Mouse (Mus musculus): ENCODE measurements around the gene Ccna2. TPM values are rescaled to one million over a fixed set of nuclear protein-coding genes. Genes with fewer than 3 reads are reported as not detected.

Gene Ccna2
- polyA plus RNA-seq, 1 experiment from 2014 or later: 297 TPM

DNA sequence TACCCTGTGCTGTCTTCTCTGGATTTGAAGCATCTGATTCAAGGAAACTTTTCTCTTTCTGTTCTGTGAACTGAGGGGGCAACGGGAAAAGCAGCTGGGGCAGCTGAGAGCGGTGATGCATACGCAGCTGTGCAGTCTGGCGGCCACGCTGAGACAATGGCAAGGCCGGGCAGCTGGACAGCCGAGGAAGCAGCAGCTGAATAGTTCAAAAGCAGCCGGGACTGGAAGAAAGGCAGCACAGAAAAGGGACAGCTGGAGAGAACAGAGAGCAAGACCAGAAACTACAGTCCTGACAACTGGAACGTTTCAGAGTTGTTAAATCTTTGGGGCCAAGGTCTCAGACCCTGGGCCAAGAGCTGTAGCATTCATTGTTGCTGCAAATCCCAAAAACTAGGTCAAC is 20.6 kb downstream of the Ccna2 start:
- Histone ChIP-seq H3K36me3 (replicated peaks; ENCODE audit: control insufficient read depth, insufficient read depth, low read depth, low read length) (no peaks in the 10 kb centered on the region; the same call in 1 of the 2 replicates), H3K4me2 (ENCODE audit: low read depth, low read length) (peak overlapping the region; percentile 16; the same call in 1 of the 2 replicates), H3K4me1 (ENCODE audit: control insufficient read depth, insufficient read depth, low read length) (no peaks in the 10 kb centered on the region), H3K9me3 (replicated peaks; ENCODE audit: control insufficient read depth, low read length) (no peaks in the 10 kb centered on the region), H3K27me3 (ENCODE audit: control insufficient read depth, insufficient read depth, low read length) (no peaks in the 10 kb centered on the region), H3K27ac (replicated peaks; ENCODE audit: low read depth, low read length) (no peak overlapping the region), H3K9ac (replicated peaks; ENCODE audit: low read length) (peak overlapping the region; percentile 30; the same call in 1 of the 2 replicates), H3K4me3 (ENCODE audit: low read depth, low read length) (no peak overlapping the region; the same call in 1 of the 2 replicates)
- no peak for ATAC-seq (replicated peaks; ENCODE audit: insufficient number of reproducible peaks, low FRiP score, low TSS enrichment, low read depth)
- WGBS: 33% methylated on average over 9 of the region's 9 CpGs
- peak; percentile 42 for DNase-seq (ENCODE audit: low spot score)

DNA sequence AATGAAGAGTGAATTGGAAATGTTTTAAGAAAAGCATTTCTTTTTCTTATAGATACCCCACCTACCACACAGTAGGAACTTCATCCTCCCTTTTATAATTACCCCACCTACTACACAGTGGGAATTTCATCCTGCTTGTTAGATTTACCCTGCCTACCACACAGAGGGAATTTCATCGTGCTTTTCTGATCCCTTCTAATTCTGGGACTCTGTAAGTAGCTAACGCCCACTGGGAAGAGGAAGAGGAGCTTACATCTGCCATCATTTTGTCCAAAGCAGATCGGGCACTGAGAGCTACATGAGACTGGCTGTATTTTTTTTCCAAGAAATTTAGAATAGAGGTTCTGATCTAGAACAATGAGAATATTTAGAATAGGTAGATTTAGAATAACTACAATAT is 27.0 kb downstream of the Ccna2 start:
- H3K36me3 ChIP-seq (replicated peaks; ENCODE audit: control insufficient read depth, insufficient read depth, low read depth, low read length): no peaks in the 10 kb centered on the region
- H3K4me1 ChIP-seq (ENCODE audit: control insufficient read depth, insufficient read depth, low read length): no peaks in the 10 kb centered on the region
- DNase-seq (ENCODE audit: low spot score): no peak
- H3K4me3 ChIP-seq (ENCODE audit: low read depth, low read length): no peak overlapping the region
- WGBS: 76% methylated on average over 3 of the region's 3 CpGs
- no peak overlapping the region for H3K27ac ChIP-seq (replicated peaks; ENCODE audit: low read depth, low read length)
- no peak overlapping the region for H3K4me2 ChIP-seq (ENCODE audit: low read depth, low read length)
- no peak overlapping the region for H3K9ac ChIP-seq (replicated peaks; ENCODE audit: low read length)
- no peaks in the 10 kb centered on the region for H3K9me3 ChIP-seq (replicated peaks; ENCODE audit: control insufficient read depth, low read length)
- no peaks in the 10 kb centered on the region for H3K27me3 ChIP-seq (ENCODE audit: control insufficient read depth, insufficient read depth, low read length)
- no peak for ATAC-seq (replicated peaks; ENCODE audit: insufficient number of reproducible peaks, low FRiP score, low TSS enrichment, low read depth)

DNA sequence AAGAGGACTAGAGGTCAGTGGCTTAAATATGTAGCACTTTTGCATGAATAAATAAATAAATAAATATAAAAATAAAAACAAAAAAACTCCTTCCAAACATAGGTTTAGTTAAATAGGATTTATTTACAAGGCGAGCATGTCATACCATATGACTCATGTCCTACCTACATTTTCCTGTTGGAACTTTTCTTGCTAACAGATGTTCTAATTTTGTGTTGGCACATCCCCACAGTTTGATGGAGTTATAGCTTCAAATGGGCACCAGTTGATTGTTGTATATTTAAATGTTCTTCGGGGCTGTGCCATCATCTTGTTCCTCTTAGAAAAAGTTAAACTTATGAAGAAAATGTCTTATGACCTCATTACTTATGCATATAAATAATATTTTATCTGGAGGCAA is 30.6 kb downstream of the Ccna2 start:
- H3K4me1 ChIP-seq (ENCODE audit: control insufficient read depth, insufficient read depth, low read length): no peaks in the 10 kb centered on the region
- H3K27me3 ChIP-seq (ENCODE audit: control insufficient read depth, insufficient read depth, low read length): no peaks in the 10 kb centered on the region
- H3K9ac ChIP-seq (replicated peaks; ENCODE audit: low read length): no peak overlapping the region
- H3K27ac ChIP-seq (replicated peaks; ENCODE audit: low read depth, low read length): no peak overlapping the region
- no peaks in the 10 kb centered on the region for H3K9me3 ChIP-seq (replicated peaks; ENCODE audit: control insufficient read depth, low read length)
- no peak overlapping the region for H3K4me3 ChIP-seq (ENCODE audit: low read depth, low read length)
- no peak overlapping the region for H3K4me2 ChIP-seq (ENCODE audit: low read depth, low read length)
- DNase-seq (ENCODE audit: low spot score) (no peak), ATAC-seq (replicated peaks; ENCODE audit: insufficient number of reproducible peaks, low FRiP score, low TSS enrichment, low read depth) (no peak)
- no peaks in the 10 kb centered on the region for H3K36me3 ChIP-seq (replicated peaks; ENCODE audit: control insufficient read depth, insufficient read depth, low read depth, low read length)
- WGBS: 78% methylated on average over 2 of the region's 2 CpGs

DNA sequence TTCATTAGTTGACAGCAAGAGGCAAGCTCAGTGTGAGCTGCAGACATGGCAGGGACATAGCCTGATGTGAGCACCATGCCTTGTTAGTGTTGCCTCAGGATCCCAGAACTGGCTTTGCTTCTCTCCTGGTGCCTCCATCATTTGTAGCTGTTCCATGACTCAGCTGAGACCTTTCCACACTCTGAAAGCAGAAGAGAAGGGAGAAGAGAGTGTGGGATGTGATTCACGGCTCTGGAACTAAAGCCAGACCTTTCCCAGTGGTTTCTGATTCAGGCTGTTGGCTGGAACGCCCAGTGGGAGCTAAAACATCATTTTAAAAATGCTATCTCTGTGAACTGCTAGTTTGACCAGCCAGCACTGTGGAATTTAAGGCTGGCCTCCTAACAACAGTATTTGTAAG is 31.2 kb downstream of the Ccna2 start:
- no peaks in the 10 kb centered on the region for H3K4me1 ChIP-seq (ENCODE audit: control insufficient read depth, insufficient read depth, low read length)

DNA sequence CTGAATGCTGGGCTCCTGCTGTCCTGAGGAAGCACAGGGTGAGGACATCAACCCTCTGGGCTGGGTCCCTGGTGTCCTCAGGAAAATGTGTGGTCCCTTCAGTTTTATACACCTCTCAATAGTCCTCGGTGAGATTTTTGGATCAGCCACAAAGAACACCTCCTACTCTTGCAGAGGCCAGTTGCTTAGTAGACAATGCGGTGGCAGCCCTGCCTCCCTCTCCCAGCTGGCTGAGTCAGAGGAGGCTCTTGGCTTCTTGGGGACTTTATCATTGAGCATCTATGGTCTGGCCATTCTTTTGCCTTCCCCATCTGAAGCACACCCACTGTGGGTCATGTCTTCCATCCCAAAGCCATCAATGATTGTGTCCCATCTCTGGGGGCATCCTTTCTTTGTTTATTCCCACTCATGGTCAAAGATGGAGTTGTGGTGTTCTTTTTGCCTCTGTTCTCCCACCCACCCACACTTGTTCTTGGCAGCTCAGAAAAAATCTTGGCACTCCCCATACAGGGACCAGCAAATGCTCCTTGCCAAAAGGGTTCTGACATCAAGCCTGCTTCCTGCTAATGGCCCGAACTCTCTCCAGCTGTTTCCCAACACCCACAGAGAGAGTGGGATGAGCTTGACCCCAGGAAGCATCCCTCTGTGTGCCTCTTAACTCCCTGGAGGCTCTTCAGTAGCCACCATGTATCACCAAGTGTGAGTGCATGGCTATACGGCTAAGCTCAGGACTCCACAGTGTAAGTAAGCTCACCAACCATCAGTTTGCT is 34.1 kb downstream of the Ccna2 start:
- H3K4me3 ChIP-seq (ENCODE audit: low read depth, low read length): no peak overlapping the region
- H3K9ac ChIP-seq (replicated peaks; ENCODE audit: low read length): no peak overlapping the region
- DNase-seq (ENCODE audit: low spot score) (no peak), ATAC-seq (replicated peaks; ENCODE audit: insufficient number of reproducible peaks, low FRiP score, low TSS enrichment, low read depth) (no peak)
- H3K4me1 ChIP-seq (ENCODE audit: control insufficient read depth, insufficient read depth, low read length): no peaks in the 10 kb centered on the region
- H3K4me2 ChIP-seq (ENCODE audit: low read depth, low read length): no peak overlapping the region
- 75% methylated on average over 4 of the region's 4 CpGs for WGBS
- H3K27ac ChIP-seq (replicated peaks; ENCODE audit: low read depth, low read length): no peak overlapping the region
- H3K27me3 ChIP-seq (ENCODE audit: control insufficient read depth, insufficient read depth, low read length): no peaks in the 10 kb centered on the region
- no peaks in the 10 kb centered on the region for H3K9me3 ChIP-seq (replicated peaks; ENCODE audit: control insufficient read depth, low read length)
- H3K36me3 ChIP-seq (replicated peaks; ENCODE audit: control insufficient read depth, insufficient read depth, low read depth, low read length): no peaks in the 10 kb centered on the region

More for the DNA sequence above, 31.2 kb downstream of the Ccna2 start:
- Histone ChIP-seq H3K9me3 (replicated peaks; ENCODE audit: control insufficient read depth, low read length) (no peaks in the 10 kb centered on the region), H3K27ac (replicated peaks; ENCODE audit: low read depth, low read length) (no peak overlapping the region), H3K9ac (replicated peaks; ENCODE audit: low read length) (no peak overlapping the region), H3K27me3 (ENCODE audit: control insufficient read depth, insufficient read depth, low read length) (no peaks in the 10 kb centered on the region), H3K4me3 (ENCODE audit: low read depth, low read length) (no peak overlapping the region), H3K36me3 (replicated peaks; ENCODE audit: control insufficient read depth, insufficient read depth, low read depth, low read length) (no peaks in the 10 kb centered on the region), H3K4me2 (ENCODE audit: low read depth, low read length) (no peak overlapping the region)
- DNase-seq (ENCODE audit: low spot score): no peak
- no peak for ATAC-seq (replicated peaks; ENCODE audit: insufficient number of reproducible peaks, low FRiP score, low TSS enrichment, low read depth)
- 63% methylated on average over 2 of the region's 2 CpGs for WGBS

DNA sequence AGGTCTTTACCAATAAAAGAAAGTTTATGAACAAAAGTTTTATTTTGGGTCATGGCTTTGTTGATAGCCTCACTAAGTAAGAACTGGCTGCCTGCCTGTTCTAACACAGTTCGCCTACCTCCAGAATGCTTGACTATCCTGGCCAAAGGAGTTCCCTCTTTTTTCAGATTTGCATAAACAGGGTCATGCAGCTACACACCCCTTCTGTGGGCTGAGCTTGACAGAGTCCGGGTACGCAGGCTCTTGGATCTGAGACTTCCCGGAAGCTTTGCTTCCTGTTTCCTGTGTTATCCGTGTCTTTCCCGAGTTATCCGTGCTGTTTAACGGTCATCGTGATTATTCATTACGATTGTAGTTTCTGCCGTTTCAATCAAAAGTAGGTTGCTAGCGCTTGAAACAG is 35.9 kb downstream of the Ccna2 start:
- Histone ChIP-seq H3K4me3 (ENCODE audit: low read depth, low read length) (no peak overlapping the region), H3K4me2 (ENCODE audit: low read depth, low read length) (no peak overlapping the region), H3K27me3 (ENCODE audit: control insufficient read depth, insufficient read depth, low read length) (peaks cover 2% of the 10 kb centered on the region; the same call in 1 of the 2 replicates), H3K36me3 (replicated peaks; ENCODE audit: control insufficient read depth, insufficient read depth, low read depth, low read length) (no peaks in the 10 kb centered on the region), H3K9ac (replicated peaks; ENCODE audit: low read length) (no peak overlapping the region), H3K4me1 (ENCODE audit: control insufficient read depth, insufficient read depth, low read length) (no peaks in the 10 kb centered on the region), H3K9me3 (replicated peaks; ENCODE audit: control insufficient read depth, low read length) (no peaks in the 10 kb centered on the region), H3K27ac (replicated peaks; ENCODE audit: low read depth, low read length) (no peak overlapping the region)
- DNase-seq (ENCODE audit: low spot score) (no peak), ATAC-seq (replicated peaks; ENCODE audit: insufficient number of reproducible peaks, low FRiP score, low TSS enrichment, low read depth) (no peak)
- 86% methylated on average over 12 of the region's 12 CpGs for WGBS

DNA sequence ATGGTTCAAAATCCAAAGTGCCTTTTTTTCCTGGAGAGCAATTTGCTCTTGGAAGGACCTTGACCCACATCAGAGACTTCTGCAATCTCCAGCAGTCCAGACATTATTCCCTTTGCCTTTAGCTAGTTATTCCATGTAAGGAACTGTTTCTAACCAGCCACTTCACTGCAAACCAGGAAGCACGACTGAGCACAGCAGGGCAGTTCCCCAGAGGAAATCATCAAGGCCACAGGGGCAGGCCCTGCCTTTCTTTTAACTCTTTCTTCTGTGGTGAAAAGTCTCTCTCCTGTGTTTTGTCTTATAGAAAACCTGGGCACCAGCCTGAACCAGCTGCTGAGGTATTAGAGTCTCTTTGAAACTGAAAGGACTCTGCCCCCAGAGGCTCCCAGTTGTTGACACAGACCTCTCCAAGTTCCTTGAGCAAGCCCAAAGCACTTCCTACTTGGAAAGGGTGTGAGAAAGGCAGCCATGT is 38.7 kb downstream of the Ccna2 start:
- WGBS: 0% methylated on average over 1 of the region's 1 CpGs
- H3K4me3 ChIP-seq (ENCODE audit: low read depth, low read length): no peak overlapping the region
- no peaks in the 10 kb centered on the region for H3K4me1 ChIP-seq (ENCODE audit: control insufficient read depth, insufficient read depth, low read length)
- H3K36me3 ChIP-seq (replicated peaks; ENCODE audit: control insufficient read depth, insufficient read depth, low read depth, low read length): no peaks in the 10 kb centered on the region
- no peak overlapping the region for H3K9ac ChIP-seq (replicated peaks; ENCODE audit: low read length)
- H3K27me3 ChIP-seq (ENCODE audit: control insufficient read depth, insufficient read depth, low read length): peaks cover 2% of the 10 kb centered on the region; the same call in 1 of the 2 replicates
- no peaks in the 10 kb centered on the region for H3K9me3 ChIP-seq (replicated peaks; ENCODE audit: control insufficient read depth, low read length)
- H3K27ac ChIP-seq (replicated peaks; ENCODE audit: low read depth, low read length): no peak overlapping the region
- ATAC-seq (replicated peaks; ENCODE audit: insufficient number of reproducible peaks, low FRiP score, low TSS enrichment, low read depth) (no peak), DNase-seq (ENCODE audit: low spot score) (peak; percentile 25)
- no peak overlapping the region for H3K4me2 ChIP-seq (ENCODE audit: low read depth, low read length)

DNA sequence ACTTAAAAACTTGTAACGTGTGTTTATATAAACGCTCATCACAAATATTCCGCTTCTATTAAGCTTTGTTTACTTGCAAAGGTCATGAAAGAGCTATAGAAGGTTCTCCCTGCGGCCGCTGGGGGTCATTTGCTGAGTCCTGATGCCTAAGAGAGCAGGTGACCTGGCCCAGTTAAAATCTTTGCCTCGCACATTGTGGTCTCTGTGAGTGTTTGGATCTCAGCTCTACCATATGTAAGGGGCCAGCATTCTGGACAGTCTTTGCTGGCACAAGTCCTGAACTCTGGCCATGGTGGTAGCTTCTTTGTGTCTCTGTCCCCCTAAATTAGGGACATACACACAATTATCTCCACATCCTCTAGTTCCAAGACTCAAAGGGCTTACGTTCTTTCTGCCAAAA is 39.2 kb downstream of the Ccna2 start:
- H3K27me3 ChIP-seq (ENCODE audit: control insufficient read depth, insufficient read depth, low read length): peaks cover 2% of the 10 kb centered on the region; the same call in 1 of the 2 replicates
- H3K4me1 ChIP-seq (ENCODE audit: control insufficient read depth, insufficient read depth, low read length): no peaks in the 10 kb centered on the region
- DNase-seq (ENCODE audit: low spot score) (peak; percentile 15), ATAC-seq (replicated peaks; ENCODE audit: insufficient number of reproducible peaks, low FRiP score, low TSS enrichment, low read depth) (no peak)
- no peaks in the 10 kb centered on the region for H3K36me3 ChIP-seq (replicated peaks; ENCODE audit: control insufficient read depth, insufficient read depth, low read depth, low read length)
- 30% methylated on average over 7 of the region's 7 CpGs for WGBS
- H3K4me2 ChIP-seq (ENCODE audit: low read depth, low read length): no peak overlapping the region
- no peak overlapping the region for H3K27ac ChIP-seq (replicated peaks; ENCODE audit: low read depth, low read length)
- H3K9ac ChIP-seq (replicated peaks; ENCODE audit: low read length): no peak overlapping the region
- H3K4me3 ChIP-seq (ENCODE audit: low read depth, low read length): no peak overlapping the region
- H3K9me3 ChIP-seq (replicated peaks; ENCODE audit: control insufficient read depth, low read length): no peaks in the 10 kb centered on the region
